Mouse (Mus musculus) cortical plate, adult 2 months (tissue): ENCODE measurements around the gene Srsf9.

Experiments
- CTCF ChIP-seq: fragments of 200-500 bp; IDR thresholded peaks from 2 replicates; pipeline ENCODE4 v1.5.1; 2011; ENCODE audit warnings: mild to moderate bottlenecking, control low read depth, low read length; ENCODE audit not compliant: insufficient read depth; ENCODE audit errors: extremely low read depth
- POLR2A ChIP-seq: fragments of 200-500 bp; IDR thresholded peaks from 2 replicates; pipeline ENCODE4 v1.6.1; 2011; ENCODE audit warnings: mild to moderate bottlenecking, low read length, control low read depth; ENCODE audit not compliant: insufficient read depth; ENCODE audit errors: extremely low read depth

DNA sequence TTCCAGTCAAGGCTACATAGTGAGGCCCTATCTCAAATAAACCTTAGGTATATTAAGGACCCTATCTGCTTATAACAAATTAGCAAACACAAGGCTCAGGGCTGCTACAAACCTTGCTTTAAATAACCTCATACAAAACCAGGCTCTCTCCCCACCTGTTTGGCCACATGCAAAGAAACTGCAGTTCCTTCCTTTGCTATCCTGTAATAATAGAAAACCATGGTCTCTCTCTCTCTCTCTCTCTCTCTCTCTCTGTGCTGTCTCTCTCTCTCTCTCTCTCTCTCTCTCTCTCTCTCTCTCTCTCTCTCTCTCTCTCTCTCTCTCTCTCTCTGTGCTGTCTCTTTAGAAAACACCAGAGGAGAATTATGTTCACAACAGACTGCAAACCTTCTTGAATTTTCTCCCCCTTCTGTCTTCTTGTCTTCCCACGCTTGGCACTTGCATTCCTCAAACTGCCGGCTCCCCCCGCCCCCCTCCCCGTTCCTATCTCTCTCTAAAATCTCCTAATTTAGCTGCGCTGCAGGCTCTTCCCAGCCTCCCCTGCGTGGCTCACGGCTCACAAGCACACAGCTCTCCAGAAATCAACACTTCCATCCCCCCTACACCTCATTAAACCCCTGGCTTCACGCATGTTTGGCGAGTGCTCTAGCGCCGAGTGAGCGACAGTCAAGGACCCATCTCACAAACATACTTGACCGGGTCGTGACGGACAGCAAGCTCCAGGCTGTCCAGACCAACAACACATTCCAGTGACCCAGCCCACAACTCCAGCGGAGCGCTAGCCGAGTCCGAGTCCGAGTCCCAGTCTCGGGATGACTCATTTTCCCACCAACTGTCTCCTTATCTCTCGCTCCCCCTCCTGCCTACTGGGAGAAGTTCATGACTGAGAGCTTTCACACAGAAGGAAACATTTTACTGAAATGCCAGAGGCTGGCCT lies 7.7 kb upstream of the Srsf9 start:
- TF ChIP-seq CTCF = peak; percentile 49
- no peak for TF ChIP-seq POLR2A
